Mouse (Mus musculus) small intestine, adult 10 weeks (tissue): ENCODE results near the gene Anxa3. TPM values are rescaled to one million over a fixed set of nuclear protein-coding genes. Genes with fewer than 3 reads are reported as not detected.

ENCODE experiments used
- polyA plus RNA-seq: library from polyadenylated mRNA; stranded (reverse); fragments of 350-450 nt; fragmentation: Illumina TruSeq; extraction: RNeasy Lipid Tissue Mini Kit (QIAGEN cat#74804); gene quantifications from one replicate; pipeline ENCODE4 v1.2.3, GENCODE M21; 2014; ENCODE audit warnings: low replicate concordance

Anxa3 gene
- 24.9 TPM for polyA plus RNA-seq

GRCm38 (mm10) chr5:96792936-96793718 is at the start of gene Anxa3:
Anxa3 (plus strand) TSS chr5:96793339.

Other genes with a start within 250 kb of the Anxa3 start
- 48.4 TPM for gene Bmp2k, start 204.3 kb downstream of the Anxa3 start, polyA plus RNA-seq